Mouse (Mus musculus) ZHBTc4 (cell line): ENCODE results near the gene Nos1ap.

Experiments used
- DNase-seq: peaks from one replicate; pipeline ENCODE4 v3.0.0-alpha.2; 2011; ENCODE audit warnings: low read depth, low spot score

Nos1ap gene

GRCm38 (mm10) chr1:170548192-170548795, 41.4 kb downstream of the Nos1ap start:
- no peak for DNase-seq

GRCm38 (mm10) chr1:170546297-170546696, 43.4 kb downstream of the Nos1ap start:
- DNase-seq: no peak

- DNase-seq: no peak
These were observed 44.4 kb downstream of the Nos1ap start for GRCm38 (mm10) chr1:170545286-170545685.

- no peak for DNase-seq
These were observed 50.2 kb downstream of the Nos1ap start for GRCm38 (mm10) chr1:170539507-170539906.

- peak; percentile 28 for DNase-seq
These were observed 51.1 kb downstream of the Nos1ap start for GRCm38 (mm10) chr1:170538481-170539061.

GRCm38 (mm10) chr1:170536344-170536743, 53.3 kb downstream of the Nos1ap start:
- no peak for DNase-seq

GRCm38 (mm10) chr1:170535221-170535620, 54.4 kb downstream of the Nos1ap start:
- DNase-seq: no peak

GRCm38 (mm10) chr1:170531286-170531685, 58.4 kb downstream of the Nos1ap start:
- DNase-seq: no peak

- DNase-seq: no peak
These were observed 59.2 kb downstream of the Nos1ap start for GRCm38 (mm10) chr1:170530456-170530855.

GRCm38 (mm10) chr1:170522891-170523290, 66.8 kb downstream of the Nos1ap start:
- DNase-seq: no peak

- DNase-seq: peak; percentile 84
These were observed 68.0 kb downstream of the Nos1ap start for GRCm38 (mm10) chr1:170521520-170522205.

GRCm38 (mm10) chr1:170520206-170520605, 69.5 kb downstream of the Nos1ap start:
- no peak for DNase-seq

GRCm38 (mm10) chr1:170519631-170520030, 70.0 kb downstream of the Nos1ap start:
- no peak for DNase-seq

- no peak for DNase-seq
These were observed 73.5 kb downstream of the Nos1ap start for GRCm38 (mm10) chr1:170516182-170516581.

- DNase-seq: no peak
These were observed 74.2 kb downstream of the Nos1ap start for GRCm38 (mm10) chr1:170515455-170515854.

- no peak for DNase-seq
These were observed 75.4 kb downstream of the Nos1ap start for GRCm38 (mm10) chr1:170514226-170514625.

GRCm38 (mm10) chr1:170512429-170513097, 77.1 kb downstream of the Nos1ap start:
- no peak for DNase-seq

GRCm38 (mm10) chr1:170510595-170511240, 78.9 kb downstream of the Nos1ap start:
- DNase-seq: no peak

GRCm38 (mm10) chr1:170506309-170506708, 83.4 kb downstream of the Nos1ap start:
- no peak for DNase-seq

- DNase-seq: no peak
These were observed 84.6 kb downstream of the Nos1ap start for GRCm38 (mm10) chr1:170505107-170505506.

GRCm38 (mm10) chr1:170504378-170504777, 85.3 kb downstream of the Nos1ap start:
- no peak for DNase-seq

- no peak for DNase-seq
These were observed 86.4 kb downstream of the Nos1ap start for GRCm38 (mm10) chr1:170503277-170503739.
